In the genomic region with DNA sequence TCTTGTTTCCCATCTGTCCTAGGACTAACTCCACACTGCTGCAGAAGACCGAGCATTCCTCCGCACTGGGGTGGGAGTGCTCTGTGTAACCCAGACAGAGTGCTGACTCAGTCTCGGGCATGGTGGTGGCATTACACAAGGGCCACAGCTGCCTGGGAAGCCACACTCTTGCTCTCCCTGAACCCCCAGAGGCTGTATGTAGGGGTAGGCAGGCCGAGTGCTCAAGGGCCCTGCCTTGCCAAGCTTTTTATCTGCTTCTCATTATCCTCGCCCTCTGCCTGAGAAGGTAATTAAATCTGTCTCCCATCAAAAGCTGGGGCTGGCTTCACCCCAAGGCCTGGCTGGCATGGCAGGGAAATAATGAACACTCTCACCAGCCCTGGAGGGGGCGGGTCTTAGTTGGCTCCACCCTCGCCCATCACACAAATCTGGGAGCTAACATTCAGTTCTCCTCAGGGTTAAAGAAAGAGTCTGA, we compare ENCODE assay signal across 9 mouse cellular contexts. TPM values are rescaled to one million over a fixed set of nuclear protein-coding genes. Genes with fewer than 3 reads are reported as not detected.
DNase-seq lines count a peak whose midpoint lies in the region; ATAC-seq and TF ChIP-seq lines count a peak whose summit lies in the region.
"Had no signal": no experiment of that assay in that cellular context is flagged by ENCODE, and none has a peak within 500 bp of the region (broad histone marks: within the 10 kb centered on the region; RNA-seq: fewer than 3 reads in every experiment).

No protein-coding gene starts in this region.

- no peaks in the 10 kb centered on the region for H3K36me3 ChIP-seq in kidney, embryonic 16.5 days (ENCODE audit: insufficient read depth, low read length)
- H3K36me3 ChIP-seq in embryonic facial prominence, embryonic 13.5 days: no peaks in the 10 kb centered on the region
- no peaks in the 10 kb centered on the region for H3K36me3 ChIP-seq in liver, embryonic 12.5 days
- H3K36me3 ChIP-seq in heart, adult 2 months (ENCODE audit: control insufficient read depth, insufficient read depth, low read length): no peaks in the 10 kb centered on the region

- DNase-seq in kidney, adult 18-20 months: peak; percentile 25
- peak; percentile 20 to 51 for DNase-seq in kidney, postnatal 36 days
- DNase-seq in spleen, postnatal 36 days (ENCODE audit: low spot score in 2 of 2): no peak
- DNase-seq in heart, adult 2 months: no peak

- H3K4me1 ChIP-seq in kidney, embryonic 16.5 days (ENCODE audit: insufficient read depth, low read length): peaks cover 5% of the 10 kb centered on the region
- H3K4me1 ChIP-seq in embryonic facial prominence, embryonic 13.5 days: peaks cover 40% of the 10 kb centered on the region
- peaks cover 44% of the 10 kb centered on the region for H3K4me1 ChIP-seq in olfactory bulb, adult 2 months (ENCODE audit: control insufficient read depth, insufficient read depth, low read length)
- H3K4me1 ChIP-seq in liver, embryonic 12.5 days: no peaks in the 10 kb centered on the region
- H3K4me1 ChIP-seq in heart, adult 2 months (ENCODE audit: control insufficient read depth, insufficient read depth, low read length): no peaks in the 10 kb centered on the region

- H3K9me3 ChIP-seq in kidney, embryonic 16.5 days (ENCODE audit: low read length): no peaks in the 10 kb centered on the region
- H3K9me3 ChIP-seq in embryonic facial prominence, embryonic 13.5 days: no peaks in the 10 kb centered on the region
- H3K9me3 ChIP-seq in liver, embryonic 12.5 days (replicated peaks): no peaks in the 10 kb centered on the region

- H3K9ac ChIP-seq in kidney, embryonic 16.5 days (replicated peaks; ENCODE audit: low read length): no peak overlapping the region
- H3K9ac ChIP-seq in embryonic facial prominence, embryonic 13.5 days: no peak overlapping the region
- H3K9ac ChIP-seq in liver, embryonic 12.5 days: no peak overlapping the region
- H3K9ac ChIP-seq in heart, adult 2 months (ENCODE audit: low read depth, low read length): no peak overlapping the region

- no peak overlapping the region for H3K4me3 ChIP-seq in kidney, embryonic 16.5 days (ENCODE audit: low read length)
- no peak overlapping the region for H3K4me3 ChIP-seq in embryonic facial prominence, embryonic 13.5 days
- H3K4me3 ChIP-seq in olfactory bulb, adult 2 months (ENCODE audit: insufficient read depth, low read depth, low read length): no peak overlapping the region
- H3K4me3 ChIP-seq in liver, embryonic 12.5 days: no peak overlapping the region
- no peak overlapping the region for H3K4me3 ChIP-seq in heart, adult 2 months
- H3K4me3 ChIP-seq: left cerebral cortex, adult 2 months had no signal

- H3K27ac ChIP-seq in kidney, embryonic 16.5 days (ENCODE audit: low read length): no peak overlapping the region
- H3K27ac ChIP-seq in embryonic facial prominence, embryonic 13.5 days: peak overlapping the region; percentile 85
- peak overlapping the region; percentile 55 for H3K27ac ChIP-seq in olfactory bulb, adult 2 months (ENCODE audit: insufficient read depth, low read depth, low read length)
- H3K27ac ChIP-seq in liver, embryonic 12.5 days: no peak overlapping the region
- H3K27ac ChIP-seq in heart, adult 2 months: no peak overlapping the region
- H3K27ac ChIP-seq: left cerebral cortex, adult 2 months had no signal

- no peak for TF ChIP-seq EP300 in heart, adult 2 months (IDR thresholded peaks at IDR 0.05; ENCODE audit: insufficient read depth, low read depth, low read length)

- intact Hi-C loops in heart, adult 2 months (cut with DNase I): loop anchor here (5.0 kb wide), 1 partner anchor 45 kb away; no protein-coding TSS in a partner anchor

- no peaks in the 10 kb centered on the region for H3K79me2 ChIP-seq in heart, adult 2 months (replicated peaks; ENCODE audit: control insufficient read depth, insufficient read depth, low read length)

- 69% methylated on average over 7 of the region's 7 CpGs for WGBS in kidney, embryonic 16.5 days
- 27% methylated on average over 7 of the region's 7 CpGs for WGBS in embryonic facial prominence, embryonic 13.5 days
- 12% methylated on average over 7 of the region's 7 CpGs for WGBS in olfactory bulb, adult 2 months
- 58% methylated on average over 7 of the region's 7 CpGs for WGBS in liver, embryonic 12.5 days (ENCODE audit: insufficient replicate concordance)
- WGBS in heart, adult 2 months: 70% methylated on average over 7 of the region's 7 CpGs

- H3K4me2 ChIP-seq in kidney, embryonic 16.5 days (replicated peaks; ENCODE audit: low read depth, low read length): no peak overlapping the region
- no peak overlapping the region for H3K4me2 ChIP-seq in embryonic facial prominence, embryonic 13.5 days
- H3K4me2 ChIP-seq in liver, embryonic 12.5 days: no peak overlapping the region

- no peaks in the 10 kb centered on the region for H3K27me3 ChIP-seq in kidney, embryonic 16.5 days (ENCODE audit: insufficient read depth, low read length)
- no peaks in the 10 kb centered on the region for H3K27me3 ChIP-seq in embryonic facial prominence, embryonic 13.5 days
- H3K27me3 ChIP-seq in liver, embryonic 12.5 days (replicated peaks): peaks cover 8% of the 10 kb centered on the region; the same call in 1 of the 2 replicates
- no peaks in the 10 kb centered on the region; the same call in 1 of the 2 replicates for H3K27me3 ChIP-seq in heart, adult 2 months (ENCODE audit: control insufficient read depth, insufficient read depth, low read length)

- TF ChIP-seq POLR2A in olfactory bulb, adult 2 months (IDR thresholded peaks at IDR 0.05; ENCODE audit: insufficient read depth, low read depth, low read length): no peak
- no peak for TF ChIP-seq POLR2A in heart, adult 2 months (IDR thresholded peaks at IDR 0.05; ENCODE audit: insufficient read depth, low read depth, low read length)

- ATAC-seq in kidney, embryonic 16.5 days (ENCODE audit: low FRiP score, low TSS enrichment): no peak
- peak; percentile 73 for ATAC-seq in embryonic facial prominence, embryonic 13.5 days (ENCODE audit: insufficient number of reproducible peaks, insufficient read depth, low FRiP score, low TSS enrichment, low read depth)
- no peak for ATAC-seq in liver, embryonic 12.5 days

- TF ChIP-seq CTCF in olfactory bulb, adult 2 months (IDR thresholded peaks at IDR 0.05; ENCODE audit: insufficient read depth, low read depth, low read length): no peak
- TF ChIP-seq CTCF in heart, adult 2 months (IDR thresholded peaks at IDR 0.05): no peak

RNA-seq across cellular contexts. Expression of a gene that starts 30.9 kb away (rescaled TPM):
- 1.0 and 1.5 TPM in 2 replicates for polyA plus RNA-seq in kidney, embryonic 16.5 days (2015; fragmentation: Nextera tagmentation; extraction: Ambion mirVana)
- 3.6 and 5.1 TPM in 2 replicates for polyA plus RNA-seq in embryonic facial prominence, embryonic 13.5 days (2015; fragmentation: Nextera tagmentation; extraction: Ambion mirVana)
- polyA plus RNA-seq in olfactory bulb, adult 2 months (2012; ENCODE audit: insufficient read depth, insufficient read length, low replicate concordance, missing spikeins): not detected in 2 replicates
- 0.19 and 0.41 TPM in 2 replicates for polyA plus RNA-seq in liver, embryonic 12.5 days (2016; fragmentation: Nextera tagmentation; extraction: Ambion mirVana)
- 10 to 100 TPM; 23.6 to 26.1 TPM for total RNA-seq in heart, adult 2 months (2021)
- 13.4 and 17.2 TPM in 2 replicates for polyA plus RNA-seq in heart, adult 2 months (2012; rRNA removed)

Comparison
In these comparisons a context has a peak if more than half of its experiments do, and no peak if none do; other contexts are left out.
1. DNase-seq: peak in kidney, adult 18-20 months (single experiment) and kidney, postnatal 36 days (2 of 2); none in spleen, postnatal 36 days (0 of 2) and heart, adult 2 months (0 of 2).
2. H3K27ac ChIP-seq: peak in embryonic facial prominence, embryonic 13.5 days (single experiment) and olfactory bulb, adult 2 months (single experiment); none in kidney, embryonic 16.5 days (single experiment), liver, embryonic 12.5 days (single experiment) and heart, adult 2 months (single experiment).